Mouse (Mus musculus): ENCODE measurements around the gene Atf4.
A peak's percentile ranks its signal among the peaks of the same experiment; 100 is the strongest.

Gene Atf4

GRCm38 (mm10) chr15:80280646-80281045 lies 25.7 kb downstream of the Atf4 start:
- no peak for DNase-seq (ENCODE audit: low spot score in 2 of 2)

- DNase-seq (ENCODE audit: low spot score in 2 of 2): no peak
These were observed 31.9 kb downstream of the Atf4 start, which contains the start of gene Cacna1i for GRCm38 (mm10) chr15:80286851-80287415. Gene Cacna1i (plus strand): TSS chr15:80287238.

GRCm38 (mm10) chr15:80288036-80288435 lies 33.1 kb downstream of the Atf4 start:
- DNase-seq (ENCODE audit: low spot score in 2 of 2): no peak

GRCm38 (mm10) chr15:80289436-80289835 lies 34.5 kb downstream of the Atf4 start:
- DNase-seq (ENCODE audit: low spot score in 2 of 2): peak; percentile 19 to 44

- no peak for DNase-seq (ENCODE audit: low spot score in 2 of 2)
These were observed 42.2 kb downstream of the Atf4 start for GRCm38 (mm10) chr15:80297146-80297545.

- no peak for DNase-seq (ENCODE audit: low spot score in 2 of 2)
These were observed 48.8 kb downstream of the Atf4 start for GRCm38 (mm10) chr15:80303779-80304178.

GRCm38 (mm10) chr15:80304188-80304587 lies 49.2 kb downstream of the Atf4 start:
- DNase-seq (ENCODE audit: low spot score in 2 of 2): no peak

- DNase-seq (ENCODE audit: low spot score in 2 of 2): no peak
These were observed 51.2 kb downstream of the Atf4 start for GRCm38 (mm10) chr15:80306146-80306545.
